Mouse (Mus musculus) small intestine, adult 2 months (tissue): ENCODE results near the gene Nrp1.

ENCODE experiments used
- CTCF ChIP-seq: fragments of 200-500 bp; IDR thresholded peaks from 2 replicates; pipeline ENCODE4 v1.5.1; 2012; ENCODE audit warnings: low read depth, mild to moderate bottlenecking, control low read depth, inconsistent platforms, low read length, moderate library complexity, mixed read lengths; ENCODE audit not compliant: insufficient replicate concordance, insufficient read length; ENCODE audit errors: extremely low read depth
- POLR2A ChIP-seq: fragments of 200-500 bp; IDR thresholded peaks from 2 replicates; pipeline ENCODE4 v1.6.1; 2012; ENCODE audit warnings: low read depth, mild to moderate bottlenecking, control low read depth, inconsistent platforms, low read length, moderate library complexity

- TF ChIP-seq CTCF = no peak
- TF ChIP-seq POLR2A = no peak
Observed at GRCm38 (mm10) chr8:128483344-128483743, 124.9 kb downstream of the Nrp1 start.
